Mouse (Mus musculus) kidney, postnatal 10 days (tissue): ENCODE results near the gene Svs5.
"Not testable (repeated sequence)": the region's sequence is repeated elsewhere in the genome, so short reads cannot be mapped to it uniquely, and the experiment has no call there.

Experiments used
- DNase-seq: peaks from one replicate; pipeline ENCODE4 v3.0.0; 2021; ENCODE audit warnings: mixed read lengths

Svs5 gene

DNA sequence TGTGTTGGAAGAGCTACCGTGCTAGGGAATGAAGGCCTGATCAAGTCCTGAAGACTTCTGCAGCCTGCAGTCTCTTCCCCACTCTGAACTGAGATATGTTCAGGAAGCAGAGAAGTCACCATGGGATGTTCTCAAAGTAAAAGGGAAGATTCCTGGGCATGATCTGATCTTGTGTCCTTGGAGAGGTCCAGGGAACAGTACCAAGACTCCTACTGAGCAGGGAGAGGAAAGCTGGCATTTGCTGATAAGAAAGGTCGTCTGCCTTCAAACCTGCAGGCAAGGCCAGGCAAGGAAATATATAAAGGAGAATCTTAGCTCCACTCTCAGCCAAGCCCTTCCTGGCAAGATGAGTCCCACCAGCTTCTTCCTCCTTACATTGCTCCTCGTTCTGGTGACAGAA, at the start of gene Svs5:
TSS of gene Svs5 (plus strand) at position 301 of the 400 bp plus-strand sequence.
- DNase-seq: not testable (repeated sequence)

DNA sequence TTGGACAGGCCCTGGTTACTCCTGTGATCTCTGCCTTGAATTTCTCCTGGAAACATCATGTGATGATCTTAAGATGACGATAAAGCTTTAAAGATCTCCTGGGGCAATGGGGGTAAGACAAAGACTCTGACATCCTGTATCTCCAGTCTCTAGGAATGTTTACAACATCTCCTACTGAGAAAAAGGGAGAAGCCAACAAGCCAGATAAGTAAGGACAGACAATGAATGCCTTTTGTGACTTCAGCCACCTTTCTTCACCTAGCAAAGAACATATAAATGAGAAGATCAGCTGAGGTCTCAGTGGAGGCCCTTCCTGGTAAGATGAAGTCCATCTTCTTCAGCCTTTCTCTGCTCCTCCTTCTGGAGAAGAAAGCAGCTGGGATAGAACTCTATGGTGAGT, 43.6 kb upstream of the Svs5 start, which contains the start of gene Svs3a:
TSS of gene Svs3a (plus strand) at position 301 of the 400 bp plus-strand sequence.
- not testable (repeated sequence) for DNase-seq

DNA sequence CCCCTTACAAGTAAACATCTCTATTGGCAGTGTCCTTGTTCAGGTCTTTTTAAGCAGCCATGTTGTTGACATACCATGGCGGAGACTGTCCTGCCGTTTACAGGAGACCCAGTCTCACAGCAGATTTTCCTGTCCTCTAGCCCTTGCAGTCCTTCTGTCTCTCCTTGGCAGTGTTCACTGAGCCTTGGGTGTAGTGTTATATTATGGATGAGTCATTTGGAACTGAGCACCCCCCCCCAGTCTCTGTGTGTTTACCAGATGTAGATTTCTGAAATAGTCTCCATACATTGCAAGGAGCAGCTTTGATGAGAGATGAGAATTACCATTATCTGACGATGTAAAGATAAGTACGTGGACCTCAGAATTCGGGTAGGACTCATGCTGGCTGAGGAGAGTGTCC, 19.9 kb upstream of the Svs5 start:
- DNase-seq: no peak

DNA sequence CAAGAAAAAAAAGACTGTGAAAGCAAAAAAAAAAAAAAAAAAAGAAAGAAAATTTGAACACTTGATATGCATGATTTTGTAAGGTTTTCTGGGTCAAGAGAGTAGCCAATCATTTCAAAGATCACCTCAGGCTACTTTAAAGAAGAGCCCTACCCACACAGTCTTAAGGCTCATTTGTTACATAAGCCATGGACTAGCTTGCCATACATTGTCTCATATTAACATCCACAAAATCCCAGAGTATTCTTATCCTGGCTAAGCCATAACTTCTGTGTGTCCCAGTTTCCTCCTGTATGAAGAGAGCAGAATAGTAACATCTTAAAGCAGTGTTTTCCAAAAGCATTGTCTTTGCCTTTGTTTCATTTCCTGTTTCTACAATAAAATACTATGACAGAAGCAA, 17.1 kb upstream of the Svs5 start:
- DNase-seq: not testable (repeated sequence)

DNA sequence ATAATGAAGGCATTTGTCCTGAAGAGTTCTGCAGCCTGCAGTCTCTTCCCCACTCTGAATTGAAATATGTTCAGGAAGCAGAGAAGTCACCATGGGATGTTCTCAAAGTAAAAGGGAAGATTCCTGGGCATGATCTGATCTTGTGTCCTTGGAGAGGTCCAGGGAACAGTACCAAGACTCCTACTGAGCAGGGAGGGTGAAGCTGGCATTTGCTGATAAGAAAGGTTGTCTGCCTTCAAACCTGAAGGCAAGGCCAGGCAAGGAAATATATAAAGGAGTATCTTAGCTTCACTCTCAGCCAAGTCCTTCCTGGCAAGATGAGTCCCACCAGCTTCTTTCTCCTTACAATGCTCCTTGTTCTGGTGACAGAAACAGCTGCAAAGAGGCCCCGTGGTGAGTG, 16.1 kb upstream of the Svs5 start, which contains the start of gene Svs6:
TSS of gene Svs6 (plus strand) at position 301 of the 400 bp plus-strand sequence.
- not testable (repeated sequence) for DNase-seq

DNA sequence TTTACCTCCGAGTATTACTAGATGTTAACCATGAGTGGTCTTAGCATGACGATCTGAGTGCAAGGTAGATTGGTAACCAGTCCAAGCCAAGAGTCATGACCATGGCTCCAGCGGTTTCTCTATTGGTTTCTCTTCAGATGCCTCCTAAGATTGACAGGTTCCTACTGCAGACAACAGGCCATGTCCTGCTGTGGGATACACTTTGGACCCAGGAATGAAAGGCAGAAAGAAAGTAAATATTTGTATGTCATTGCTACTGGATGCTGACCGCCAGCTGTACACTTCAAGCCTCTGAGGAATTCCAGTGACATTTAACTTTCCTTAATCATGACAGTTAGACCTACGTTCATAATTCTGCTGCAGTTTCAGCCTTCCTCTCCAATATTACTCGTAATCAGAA, 11.6 kb upstream of the Svs5 start:
- no peak for DNase-seq

DNA sequence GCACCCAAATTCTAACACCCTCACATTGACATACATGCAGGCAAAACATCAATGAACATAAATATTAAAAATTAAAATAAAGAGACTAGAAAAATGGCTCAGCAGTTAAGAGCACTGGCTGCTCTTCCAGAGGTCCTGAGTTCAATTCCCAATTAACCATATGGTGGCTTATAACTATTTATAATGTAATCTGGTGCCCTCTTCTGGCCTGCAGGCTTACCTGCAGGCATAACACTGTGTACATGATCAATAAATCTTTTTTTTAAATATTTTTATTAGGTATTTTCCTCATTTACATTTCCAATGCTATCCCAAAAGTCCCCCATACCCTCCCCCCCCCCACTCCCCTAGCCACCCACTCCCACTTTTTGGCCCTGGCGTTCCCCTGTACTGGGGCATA, 11.2 kb downstream of the Svs5 start:
- not testable (repeated sequence) for DNase-seq

DNA sequence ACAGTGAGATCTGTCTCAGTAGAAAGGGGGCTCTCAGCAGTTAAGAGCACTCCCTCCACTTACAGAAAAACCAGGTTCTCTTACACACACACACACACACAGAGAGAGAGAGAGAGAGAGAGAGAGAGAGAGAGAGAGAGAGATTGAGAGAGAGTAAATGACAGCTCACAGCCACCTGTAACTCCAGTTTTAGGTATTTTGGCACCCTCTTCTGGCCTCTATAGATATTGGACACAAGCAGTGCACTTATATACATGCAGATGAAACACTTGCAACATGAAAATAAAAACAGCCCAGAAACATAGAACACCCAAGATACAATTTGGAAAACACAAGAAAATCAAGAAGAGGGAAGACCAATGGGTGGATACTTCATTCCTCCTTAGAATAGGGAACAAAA, 15.2 kb downstream of the Svs5 start:
- not testable (repeated sequence) for DNase-seq

DNA sequence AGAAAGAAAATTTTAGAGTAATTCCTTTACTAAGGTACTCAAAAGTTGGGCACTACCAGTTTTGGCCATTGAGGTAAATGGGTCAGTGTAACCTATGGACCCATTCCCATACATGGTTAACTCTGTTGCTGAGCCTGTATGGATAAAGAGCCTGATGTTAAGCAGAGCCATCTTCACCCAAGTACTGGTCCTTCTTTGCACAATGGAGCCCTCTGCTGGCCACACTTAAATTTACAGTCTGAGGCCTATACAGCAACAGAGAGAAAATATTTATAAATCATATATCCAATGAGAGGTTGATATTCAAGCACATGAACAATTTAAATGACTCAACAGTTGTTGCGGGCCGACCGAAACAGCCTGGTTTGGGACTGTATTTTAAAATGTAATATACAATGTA, 16.4 kb downstream of the Svs5 start:
- DNase-seq: peak; percentile 59

DNA sequence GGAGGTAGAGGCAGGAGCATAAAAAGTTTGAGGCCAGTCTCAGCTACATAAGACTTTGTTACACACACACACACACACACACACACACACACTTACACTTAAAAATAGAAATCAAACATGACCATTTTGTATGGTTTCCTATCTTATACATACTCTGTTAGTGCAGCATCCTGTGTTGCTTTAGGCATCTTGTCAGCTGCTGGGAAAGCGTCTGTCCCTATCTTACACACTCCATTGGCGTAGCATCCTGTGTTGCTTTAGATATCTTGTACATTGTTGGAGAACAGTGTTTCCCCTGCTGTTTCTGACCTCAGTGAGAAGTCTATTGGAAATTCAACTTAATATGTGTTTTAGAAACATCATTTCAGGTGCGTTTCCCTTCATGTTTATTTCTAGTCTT, 20.2 kb downstream of the Svs5 start:
- no peak for DNase-seq

DNA sequence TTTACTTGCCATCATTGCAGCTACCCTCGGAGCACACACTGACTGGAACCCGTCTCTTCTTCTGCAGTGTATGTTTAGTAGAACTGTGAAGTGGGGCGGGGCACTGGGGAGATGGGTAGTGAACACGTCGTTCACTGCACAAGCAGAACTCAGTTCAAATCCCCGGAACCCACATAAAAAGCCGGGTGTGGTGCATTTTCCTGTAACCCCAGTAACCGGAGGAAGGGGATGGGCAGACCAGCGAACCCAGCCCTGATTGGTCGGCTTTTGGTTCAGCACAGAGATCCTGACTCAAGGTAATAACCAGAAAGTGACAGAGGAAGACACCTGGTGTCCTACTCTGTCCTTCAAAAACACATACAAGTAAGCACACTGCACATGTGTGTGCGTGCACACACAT, 20.8 kb downstream of the Svs5 start:
- DNase-seq: no peak

DNA sequence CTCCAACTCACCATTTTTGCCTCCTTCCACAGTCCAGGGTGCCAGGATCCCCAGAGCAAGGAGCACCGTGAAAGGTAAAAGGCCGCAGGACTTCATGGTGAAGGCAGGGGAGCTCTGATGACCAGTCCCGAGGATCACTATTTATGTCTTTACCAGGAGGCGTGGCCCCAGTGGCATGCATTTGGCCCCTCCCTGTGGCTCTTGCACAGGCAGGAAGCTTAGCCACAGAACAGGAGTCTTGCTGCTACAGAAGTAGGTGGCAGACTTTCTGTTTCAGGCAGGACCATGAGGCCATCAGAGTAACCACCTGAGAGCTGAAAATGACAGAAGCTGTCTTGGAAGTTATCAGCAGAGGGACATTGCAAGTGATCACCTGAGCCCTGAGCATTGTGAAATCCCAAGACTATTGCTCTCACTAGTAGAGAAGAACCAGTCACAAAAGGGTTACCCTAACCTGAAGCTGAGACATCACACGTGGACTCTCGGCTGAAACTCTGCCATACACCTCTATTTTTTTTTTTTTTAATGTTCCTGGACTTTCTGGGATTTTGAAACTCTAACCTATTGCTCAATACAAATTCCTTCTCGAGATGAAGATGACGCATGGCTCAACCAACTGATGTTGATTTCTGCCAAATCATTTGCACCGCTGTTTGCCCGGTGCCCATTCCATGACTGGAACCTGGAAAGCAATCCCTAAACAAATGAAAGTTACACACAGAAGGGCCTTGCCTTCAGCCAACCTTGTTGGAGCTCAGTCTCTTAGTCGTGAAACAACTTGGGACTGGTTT, 23.8 kb downstream of the Svs5 start:
- DNase-seq: no peak

DNA sequence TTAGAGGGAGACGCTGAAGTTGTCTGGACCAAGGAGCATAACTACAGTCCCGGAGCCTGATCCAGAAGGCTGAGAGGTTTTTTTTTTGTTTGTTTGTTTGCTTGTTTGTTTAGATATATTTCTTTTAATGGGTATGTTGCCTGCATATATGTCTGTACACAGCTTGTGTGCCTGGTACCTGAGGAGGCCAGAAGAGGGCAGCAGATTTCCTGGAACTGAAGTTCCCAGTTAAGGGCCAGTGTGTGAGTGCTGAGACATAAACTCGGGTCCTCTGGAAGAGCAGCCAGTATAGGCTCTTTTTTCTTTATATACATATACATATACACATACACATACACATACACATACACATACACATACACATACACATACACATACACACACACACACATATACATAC, 25.8 kb downstream of the Svs5 start:
- DNase-seq: peak; percentile 22

DNA sequence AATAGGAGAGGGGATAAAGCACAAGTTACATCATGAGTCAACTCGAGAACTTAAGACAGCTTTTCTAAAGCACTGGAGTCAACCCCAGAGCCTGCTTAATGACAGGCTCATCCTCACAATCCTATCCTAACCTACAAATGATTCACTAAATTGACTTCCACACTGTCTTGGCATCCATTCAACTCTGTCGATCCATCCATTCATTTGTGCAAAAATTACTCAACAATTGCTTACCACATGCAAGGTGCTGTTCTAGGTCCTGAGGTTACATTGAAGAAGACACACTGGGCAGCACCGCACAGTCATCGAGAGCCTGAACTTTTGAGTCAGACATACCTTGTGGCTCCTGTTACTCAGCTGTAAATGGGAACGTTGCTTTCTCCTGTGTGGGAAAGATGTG, 26.5 kb downstream of the Svs5 start:
- DNase-seq: no peak

DNA sequence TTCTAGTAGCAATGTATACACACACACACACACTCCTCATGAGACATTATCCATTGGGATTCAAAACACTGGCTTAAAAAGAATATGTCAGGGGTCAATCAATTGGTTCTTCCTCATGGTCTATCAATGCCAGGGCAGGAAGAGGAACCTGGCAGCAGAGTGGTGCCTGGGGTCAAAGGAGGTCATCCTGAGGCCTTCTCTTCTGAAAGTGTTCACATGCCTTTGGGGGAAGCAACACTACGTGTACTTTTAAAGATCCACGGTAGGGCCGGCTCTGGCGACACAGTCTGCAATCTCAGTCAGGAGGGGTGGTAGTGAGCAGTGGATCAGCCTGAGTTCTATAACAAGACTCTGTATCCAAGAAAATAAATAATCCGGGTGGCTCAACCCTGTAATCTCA, 27.1 kb downstream of the Svs5 start:
- no peak for DNase-seq

DNA sequence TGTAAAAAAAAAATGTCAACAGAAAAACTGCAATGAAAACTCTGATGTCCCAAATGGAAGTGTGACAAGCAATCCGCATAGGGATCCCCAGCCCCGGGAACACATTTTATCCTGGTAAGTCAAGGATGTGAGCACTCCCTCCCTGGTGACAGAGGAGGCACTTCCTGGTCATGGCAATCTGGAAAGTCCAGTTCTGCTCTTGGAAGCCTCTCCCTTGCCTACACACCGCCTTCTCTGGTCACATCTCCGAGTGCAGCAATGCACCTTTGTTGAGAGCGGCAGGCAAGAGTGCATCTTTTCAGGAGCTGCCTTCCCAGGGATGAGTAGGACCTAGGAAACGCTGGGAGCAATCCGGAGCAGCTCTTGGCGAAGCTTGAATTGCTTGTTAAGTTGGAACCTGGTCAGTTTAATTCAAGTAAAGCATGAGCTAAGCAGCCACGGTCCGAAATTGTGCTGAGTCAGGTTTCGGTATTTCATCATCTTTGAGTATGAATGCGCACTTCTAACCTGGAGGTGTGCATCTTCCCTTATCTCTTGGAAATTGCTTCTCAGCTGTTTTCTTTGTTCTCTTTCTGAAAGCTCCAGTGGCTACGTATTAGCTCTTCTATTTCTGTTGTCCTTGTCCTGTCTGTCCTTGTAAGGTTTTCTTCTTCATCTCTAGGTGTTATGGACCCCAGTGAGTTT, 28.6 kb downstream of the Svs5 start:
- no peak for DNase-seq

DNA sequence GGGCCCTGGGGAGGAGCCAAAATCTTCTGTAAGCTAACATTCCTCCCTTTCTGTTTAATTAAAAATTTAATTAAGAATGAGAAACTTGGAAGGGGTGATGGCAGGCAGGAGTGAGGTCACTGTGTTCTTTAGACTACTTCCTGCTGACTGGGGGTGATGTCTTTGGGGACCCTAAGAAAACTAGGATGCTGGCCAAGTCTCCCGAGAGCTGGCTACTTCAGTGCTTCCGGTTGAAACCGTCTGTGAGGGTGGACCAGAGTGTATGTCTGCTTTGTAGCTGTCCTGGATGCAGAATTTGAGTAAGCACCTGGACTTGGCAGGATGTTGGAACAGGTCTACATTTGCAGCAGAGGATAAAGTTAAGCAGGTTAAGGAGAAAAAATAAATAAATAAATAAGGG, 34.4 kb downstream of the Svs5 start:
- no peak for DNase-seq

DNA sequence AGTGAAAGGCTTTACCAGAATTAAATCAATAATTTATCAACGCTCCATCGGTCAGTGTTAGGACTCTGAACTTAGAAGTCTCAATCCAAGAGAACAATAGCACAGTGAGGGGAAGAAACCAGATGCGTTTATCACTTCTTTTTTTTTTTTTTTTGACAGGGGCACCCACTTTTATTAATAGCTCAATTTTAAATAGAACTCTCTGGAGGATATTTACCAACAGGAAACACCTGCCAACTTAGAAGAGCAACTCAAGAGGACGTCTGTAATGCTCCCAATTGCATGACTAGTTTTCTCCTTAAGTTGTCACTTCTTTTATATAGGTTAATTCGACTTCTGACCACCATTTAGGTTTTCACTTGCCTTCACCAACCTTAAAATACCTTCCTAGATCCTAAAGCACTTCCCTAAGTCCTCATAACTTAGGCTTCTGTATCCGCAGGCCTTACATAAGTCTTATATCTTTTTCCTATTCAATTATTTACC, 36.1 kb downstream of the Svs5 start:
- DNase-seq: no peak

DNA sequence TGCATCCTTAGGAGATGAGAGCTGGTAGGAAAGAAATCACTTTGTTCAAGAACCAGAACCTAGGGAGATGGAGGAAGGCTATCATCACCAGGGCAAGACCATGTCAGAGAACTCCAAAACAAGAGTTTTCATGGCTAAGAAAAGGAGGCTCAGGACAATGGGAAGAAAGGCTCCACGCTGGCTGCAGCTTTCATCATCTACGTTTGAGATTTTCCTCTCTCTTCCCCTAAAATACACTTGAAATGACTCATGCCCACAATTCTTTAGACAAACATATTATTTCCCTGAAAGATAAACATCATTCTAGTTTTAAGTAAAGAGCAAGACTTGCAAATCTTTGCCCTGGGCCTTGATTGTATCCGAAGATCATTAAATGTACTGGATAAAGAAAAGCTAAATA, 38.8 kb downstream of the Svs5 start:
- no peak for DNase-seq

DNA sequence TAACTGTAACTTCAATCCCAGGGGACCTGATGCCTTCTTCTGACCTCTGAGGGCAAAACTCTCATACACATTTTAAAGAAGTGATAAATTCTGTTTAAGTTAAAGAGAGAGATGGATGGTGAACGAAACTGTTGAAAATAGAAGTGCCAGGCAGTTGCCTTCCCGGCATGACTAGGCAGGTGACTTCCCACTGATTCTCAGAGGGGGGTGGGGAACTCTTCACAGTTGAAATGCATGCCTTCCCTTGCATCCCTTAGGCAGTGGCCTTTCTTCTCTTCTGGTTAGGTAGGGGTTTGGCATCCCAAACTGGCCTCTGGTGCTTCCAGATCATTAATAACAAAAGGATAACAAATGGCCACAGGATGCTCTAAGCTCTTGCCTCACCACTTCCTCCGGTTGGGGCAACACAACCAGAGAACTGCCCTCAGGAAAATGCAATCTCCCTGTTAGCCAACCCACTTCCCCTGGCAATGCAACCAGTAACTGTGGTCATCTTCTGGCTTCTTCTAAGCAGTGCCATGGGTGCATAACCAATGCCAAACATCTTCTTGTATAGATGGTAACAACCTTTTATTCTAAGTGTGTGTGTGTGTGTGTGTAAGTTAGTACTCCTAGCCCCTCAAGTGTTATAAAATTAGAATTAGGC, 40.0 kb downstream of the Svs5 start:
- no peak for DNase-seq

DNA sequence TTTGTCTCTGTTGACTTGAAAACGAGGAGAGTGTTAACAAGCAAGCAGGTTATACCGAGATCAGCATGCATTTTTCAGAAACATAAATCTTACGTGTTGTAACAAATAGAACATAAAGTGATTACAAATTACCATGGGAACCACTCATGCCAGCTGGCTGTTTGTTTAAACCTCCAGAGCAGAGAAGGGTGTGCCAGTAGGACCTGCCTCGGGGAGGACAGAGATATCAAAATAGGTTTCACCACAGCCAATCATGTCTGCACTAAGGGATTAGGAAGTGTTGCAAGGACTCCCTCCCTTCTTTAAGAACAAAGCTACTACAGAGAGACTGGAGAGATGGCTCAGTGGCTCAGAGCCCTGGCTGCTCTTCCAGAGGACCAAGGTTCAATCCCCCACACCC, 40.6 kb downstream of the Svs5 start:
- DNase-seq: no peak

DNA sequence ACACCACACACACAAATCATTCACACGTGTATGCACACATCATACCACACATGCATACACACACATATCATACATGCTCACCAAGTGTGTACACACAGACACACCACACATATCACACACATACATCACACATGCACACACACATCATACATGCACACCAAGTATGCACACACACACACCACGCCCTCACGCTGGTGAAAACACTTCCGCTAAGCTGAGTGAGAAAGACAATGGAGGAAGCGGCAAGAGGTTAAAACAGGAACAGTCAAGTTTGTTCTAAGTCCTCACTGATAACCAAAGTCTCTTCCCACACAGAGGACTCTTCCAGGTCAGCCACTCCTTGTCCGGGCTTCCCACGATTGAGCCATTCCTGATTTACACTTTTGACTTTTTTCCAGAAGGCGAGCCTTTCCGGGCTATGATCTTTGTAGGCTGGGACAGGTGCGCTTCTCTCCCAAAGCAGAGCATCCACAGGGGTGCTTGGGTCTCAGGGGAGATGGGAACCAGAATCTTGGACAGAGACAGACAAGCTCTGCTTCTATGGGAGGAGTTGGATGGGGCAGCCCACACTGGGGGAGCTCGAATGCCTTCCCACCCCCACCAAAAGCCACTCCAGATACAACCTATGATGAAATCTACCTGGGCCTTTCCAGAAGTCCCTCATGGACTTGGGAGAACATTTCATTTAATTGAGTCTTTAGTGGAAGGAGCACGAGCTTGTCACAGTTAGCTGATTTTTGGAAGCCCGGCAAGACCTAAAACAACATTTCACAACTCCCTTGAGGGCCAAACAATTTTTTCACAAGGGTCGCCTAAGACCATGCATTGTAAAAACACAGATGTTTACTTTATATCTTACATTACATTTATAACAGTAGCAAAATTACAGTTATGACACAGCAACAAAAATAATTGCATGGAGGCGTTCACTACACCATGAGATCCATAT, 45.2 kb downstream of the Svs5 start:
- DNase-seq: no peak

DNA sequence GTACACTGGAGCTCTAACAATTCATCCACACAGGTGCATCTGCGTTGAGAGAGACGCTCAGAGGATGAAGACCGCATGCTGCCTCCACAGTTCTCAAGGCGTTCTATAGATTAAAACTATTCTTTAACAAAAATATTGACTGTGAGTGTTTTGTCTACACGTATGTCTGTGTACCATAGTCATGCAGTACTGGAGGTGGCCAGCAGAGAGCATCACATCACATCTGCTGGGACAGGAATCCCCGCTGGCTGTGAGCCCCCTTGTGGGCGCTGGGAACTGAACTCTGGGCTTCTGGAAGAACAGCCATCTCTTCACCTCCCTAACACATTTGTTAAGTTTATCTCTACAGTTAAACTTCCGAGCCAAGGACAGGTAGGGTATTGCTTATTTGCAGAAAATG, 49.2 kb downstream of the Svs5 start:
- DNase-seq: no peak
